Mouse (Mus musculus) olfactory bulb, adult 2 months (tissue): ENCODE measurements around the gene Traf3ip2.

Experiments
- CTCF ChIP-seq: fragments of 200-500 bp; IDR thresholded peaks from 2 replicates; pipeline ENCODE4 v1.5.1; 2012; ENCODE audit warnings: low read depth, mild to moderate bottlenecking, low read length, moderate library complexity; ENCODE audit not compliant: insufficient read depth
- POLR2A ChIP-seq: fragments of 200-500 bp; IDR thresholded peaks from 2 replicates; pipeline ENCODE4 v1.6.1; 2012; ENCODE audit warnings: mild to moderate bottlenecking, low read depth, low read length, moderate library complexity; ENCODE audit not compliant: insufficient read depth

DNA sequence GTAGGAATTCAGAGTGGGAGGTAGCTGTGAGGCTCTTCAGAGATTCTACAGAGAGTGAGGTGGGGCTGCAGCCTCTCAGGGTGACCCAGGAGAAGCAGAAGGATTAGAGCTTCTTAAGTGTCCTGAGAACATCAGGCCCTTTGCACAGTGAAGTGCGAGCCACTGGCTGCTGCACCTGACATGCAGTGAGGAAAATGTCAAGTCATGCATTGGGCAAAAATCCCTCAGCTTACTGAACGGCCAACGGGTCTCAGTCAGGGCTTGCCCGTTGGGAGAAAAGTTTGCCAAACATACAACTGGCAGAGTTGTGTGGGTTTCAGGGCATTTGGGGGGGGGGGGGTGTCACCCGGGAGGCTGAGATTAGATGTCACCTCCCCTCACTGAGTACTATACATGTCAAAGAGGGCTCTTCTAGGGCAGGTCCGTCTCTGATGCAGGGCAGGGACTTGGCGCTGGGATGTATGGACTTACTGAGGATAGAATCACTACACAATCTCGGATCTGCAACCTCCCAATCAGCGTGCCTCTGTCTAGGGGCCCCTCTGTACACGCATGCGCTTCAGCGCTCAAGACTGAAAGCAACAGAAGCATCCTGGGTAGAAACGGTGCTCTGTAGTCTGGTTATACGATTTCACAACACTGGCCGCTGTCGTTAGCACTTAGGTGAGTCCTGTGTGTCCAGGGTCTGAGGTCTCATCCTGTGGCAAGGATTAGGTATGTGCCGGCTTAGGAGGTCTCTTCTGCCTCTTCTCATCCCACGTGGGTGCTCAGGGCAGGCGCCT, 22.8 kb upstream of the Traf3ip2 start:
- TF ChIP-seq POLR2A, result 0 out of 2 replicates have a peak, but pooled peaks have one; percentile 18
- no peak for TF ChIP-seq CTCF
